Mouse (Mus musculus) stomach, postnatal 0 days (tissue): ENCODE data around the gene Hist3h2ba. TPM values are rescaled to one million over a fixed set of nuclear protein-coding genes. Genes with fewer than 3 reads are reported as not detected.
A peak's percentile ranks its signal among the peaks of the same experiment; 100 is the strongest.

Experiments used
- ATAC-seq: fragments of 200-750 bp; cut with Nextera tagmentation; 2 replicates; pipeline ENCODE4 v1.8.0; 2017; ENCODE audit not compliant: low FRiP score, low TSS enrichment
- DNase-seq: peaks from one replicate; pipeline ENCODE4 v3.0.0-alpha.2; 2016; ENCODE audit warnings: low spot score
- H3K27ac ChIP-seq: fragments of 300-500 bp; sonication (generic); replicated peaks from 2 replicates; pipeline ENCODE4 v1.5.1; 2014; ENCODE audit warnings: mild to moderate bottlenecking, control low read depth
- H3K27me3 ChIP-seq: fragments of 300-500 bp; sonication (generic); 2 replicates; pipeline ENCODE4 v1.6.1; 2014; ENCODE audit warnings: low read length; ENCODE audit not compliant: control insufficient read depth, insufficient read depth
- H3K36me3 ChIP-seq: fragments of 300-500 bp; sonication (generic); 2 replicates; pipeline ENCODE4 v1.6.1; 2014; ENCODE audit warnings: low read length, mixed read lengths; ENCODE audit not compliant: control insufficient read depth, insufficient read depth
- H3K4me1 ChIP-seq: fragments of 300-500 bp; sonication (generic); replicated peaks from 2 replicates; pipeline ENCODE4 v1.6.1; 2014; ENCODE audit warnings: antibody characterized with exemption; ENCODE audit not compliant: control insufficient read depth, insufficient read depth
- H3K4me2 ChIP-seq: fragments of 300-500 bp; sonication (generic); replicated peaks from 2 replicates; pipeline ENCODE4 v1.6.1; 2014; ENCODE audit warnings: low read depth, mild to moderate bottlenecking, control low read depth, moderate library complexity
- H3K4me3 ChIP-seq: fragments of 300-500 bp; sonication (generic); 2 replicates; pipeline ENCODE4 v1.5.1; 2014; ENCODE audit warnings: low read depth, low read length, control low read depth
- H3K9ac ChIP-seq: fragments of 300-500 bp; sonication (generic); 2 replicates; pipeline ENCODE4 v1.6.1; 2014; ENCODE audit warnings: mild to moderate bottlenecking, low read length, control low read depth, mixed read lengths
- H3K9me3 ChIP-seq: fragments of 300-500 bp; sonication (generic); 2 replicates; pipeline ENCODE4 v1.6.1; 2016; ENCODE audit warnings: low read length; ENCODE audit not compliant: control insufficient read depth
- CTCF ChIP-seq: IDR thresholded peaks from 2 replicates; pipeline ENCODE4 v1.5.1; 2016; ENCODE audit warnings: antibody characterized with exemption, low read depth, mild to moderate bottlenecking, moderate library complexity
- EP300 ChIP-seq: optimal IDR thresholded peaks from 2 replicates; pipeline ENCODE3; 2016; ENCODE audit warnings: antibody characterized with exemption
- WGBS: fragments of 180-500 bp; shearing (Covaris S2); extraction: QIAGEN DNeasy Blood & Tissue Kit; methylation state at CpG from one replicate; pipeline ENCODE4 v1.1.7; 2014; 5-methylcytosine and 5-hydroxymethylcytosine counted together
- polyA plus RNA-seq: library from polyadenylated mRNA; unstranded; fragments of >200 nt; fragmentation: Nextera tagmentation; extraction: Ambion mirVana; gene quantifications from 2 replicates; pipeline ENCODE4 v1.2.1, GENCODE M21; 2015

Hist3h2ba gene
- polyA plus RNA-seq, 1 experiment from 2014 or later, result 7.5 TPM

DNA sequence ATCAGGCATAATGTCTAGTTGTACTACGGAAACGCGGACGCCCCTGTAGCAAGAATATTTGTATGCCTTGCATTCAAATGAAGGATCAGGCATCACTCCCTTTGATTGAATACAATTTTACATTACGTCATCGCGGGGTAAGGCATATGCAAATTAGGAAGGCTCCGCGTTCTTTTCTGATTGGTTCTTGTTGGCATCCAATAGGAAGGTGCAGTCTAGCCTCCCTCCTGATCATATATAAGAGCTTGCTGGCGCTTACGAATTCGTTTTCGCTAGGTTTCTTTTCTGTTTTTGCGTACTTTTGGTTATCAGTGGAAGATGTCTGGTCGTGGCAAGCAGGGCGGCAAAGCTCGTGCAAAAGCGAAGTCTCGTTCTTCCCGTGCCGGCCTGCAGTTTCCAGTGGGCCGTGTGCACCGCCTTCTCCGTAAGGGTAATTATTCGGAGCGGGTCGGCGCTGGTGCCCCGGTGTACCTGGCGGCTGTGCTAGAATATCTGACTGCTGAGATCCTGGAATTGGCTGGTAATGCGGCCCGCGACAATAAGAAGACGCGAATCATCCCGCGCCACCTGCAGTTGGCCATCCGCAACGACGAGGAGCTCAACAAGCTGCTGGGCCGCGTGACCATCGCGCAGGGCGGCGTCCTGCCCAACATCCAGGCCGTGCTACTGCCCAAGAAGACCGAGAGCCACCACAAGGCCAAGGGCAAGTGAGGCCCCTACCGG lies 5.9 kb downstream of the Hist3h2ba start, which contains the start of the genes Hist3h2a and Trim17:
TSS of gene Hist3h2a (plus strand) at position 266 of the 723 bp plus-strand sequence.
TSS of gene Trim17 (plus strand) at position 266 of the 723 bp plus-strand sequence.
- peak; percentile 87 for DNase-seq
- WGBS, result under 1% methylated on average over 49 of the region's 49 CpGs
- no peaks in the 10 kb centered on the region; the same call in 1 of the 2 replicates for H3K4me1 ChIP-seq
- peak within 1 kb of the TSS; percentile 55 for H3K4me3 ChIP-seq
- no peaks in the 10 kb centered on the region for H3K27me3 ChIP-seq
- no peaks in the 10 kb centered on the region for H3K36me3 ChIP-seq
- ATAC-seq, result peak; percentile 93
- H3K4me2 ChIP-seq, result peak within 1 kb of the TSS; percentile 79
- H3K9ac ChIP-seq, result peak within 1 kb of the TSS; percentile 84
- no peaks in the 10 kb centered on the region for H3K9me3 ChIP-seq
- peak within 1 kb of the TSS; percentile 97 for H3K27ac ChIP-seq
- TF ChIP-seq EP300 (no peak), CTCF (peak; percentile 75)

- WGBS, result under 1% methylated on average over 20 of the region's 20 CpGs
- H3K4me2 ChIP-seq, result peak overlapping the region; percentile 79
- ATAC-seq, result peak; percentile 67; the same call in 1 of the 2 replicates
- H3K27ac ChIP-seq, result peak overlapping the region; percentile 97
- no peaks in the 10 kb centered on the region; the same call in 1 of the 2 replicates for H3K4me1 ChIP-seq
- no peak for TF ChIP-seq EP300
- TF ChIP-seq CTCF, result no peak
- no peaks in the 10 kb centered on the region for H3K27me3 ChIP-seq
- H3K36me3 ChIP-seq, result no peaks in the 10 kb centered on the region
- no peaks in the 10 kb centered on the region for H3K9me3 ChIP-seq
- peak overlapping the region; percentile 84 for H3K9ac ChIP-seq
- peak; percentile 15 for DNase-seq
- H3K4me3 ChIP-seq, result peak overlapping the region; percentile 55
These were observed 6.6 kb downstream of the Hist3h2ba start for GRCm38 (mm10) chr11:58955143-58955867.

GRCm38 (mm10) chr11:58955868-58956257 lies 7.1 kb downstream of the Hist3h2ba start:
- Histone ChIP-seq H3K4me1 (no peaks in the 10 kb centered on the region; the same call in 1 of the 2 replicates), H3K9ac (peak overlapping the region; percentile 84; the same call in 1 of the 2 replicates), H3K9me3 (no peaks in the 10 kb centered on the region), H3K36me3 (no peaks in the 10 kb centered on the region), H3K27me3 (no peaks in the 10 kb centered on the region), H3K4me2 (peak overlapping the region; percentile 79), H3K27ac (no peak overlapping the region), H3K4me3 (peak overlapping the region; percentile 55)
- DNase-seq (no peak), ATAC-seq (no peak)
- 9% methylated on average over 8 of the region's 8 CpGs for WGBS
- TF ChIP-seq EP300 (no peak), CTCF (no peak)

GRCm38 (mm10) chr11:58957226-58957914 lies 8.7 kb downstream of the Hist3h2ba start:
- no peak for ATAC-seq
- DNase-seq, result no peak
- Histone ChIP-seq H3K9ac (no peak overlapping the region), H3K36me3 (no peaks in the 10 kb centered on the region), H3K27me3 (no peaks in the 10 kb centered on the region), H3K4me3 (no peak overlapping the region; the same call in 1 of the 2 replicates), H3K4me1 (no peaks in the 10 kb centered on the region; the same call in 1 of the 2 replicates), H3K9me3 (no peaks in the 10 kb centered on the region), H3K4me2 (peak overlapping the region; percentile 79), H3K27ac (no peak overlapping the region)
- WGBS, result 77% methylated on average over 5 of the region's 5 CpGs
- TF ChIP-seq EP300 (no peak), CTCF (no peak)

DNA sequence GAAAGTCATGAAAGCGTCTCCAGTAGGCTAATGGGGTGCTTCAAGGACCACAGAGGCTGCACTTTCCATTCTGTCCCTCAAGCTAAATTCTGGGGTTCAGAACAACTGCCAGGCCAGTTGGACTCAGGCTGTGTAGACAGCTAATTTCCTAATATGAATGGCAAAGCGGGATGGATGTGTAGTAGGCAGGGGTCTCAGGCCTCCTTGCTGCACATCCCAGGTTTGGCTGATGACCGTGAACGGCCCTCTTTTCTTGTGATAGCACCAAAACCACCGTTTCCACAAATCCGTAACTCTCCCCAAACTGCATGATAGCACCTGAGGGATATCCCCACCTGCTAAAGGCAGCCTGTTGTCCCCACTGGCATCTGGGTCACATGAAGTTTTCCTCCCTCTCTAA lies 9.8 kb downstream of the Hist3h2ba start:
- WGBS, result 91% methylated on average over 6 of the region's 6 CpGs
- no peak overlapping the region for H3K9ac ChIP-seq
- no peak overlapping the region for H3K27ac ChIP-seq
- H3K4me1 ChIP-seq, result no peaks in the 10 kb centered on the region; the same call in 1 of the 2 replicates
- H3K9me3 ChIP-seq, result no peaks in the 10 kb centered on the region
- H3K4me3 ChIP-seq, result no peak overlapping the region
- no peak overlapping the region for H3K4me2 ChIP-seq
- no peaks in the 10 kb centered on the region for H3K27me3 ChIP-seq
- DNase-seq, result no peak
- H3K36me3 ChIP-seq, result no peaks in the 10 kb centered on the region
- no peak for ATAC-seq
- TF ChIP-seq EP300 (no peak), CTCF (no peak)
